Mouse (Mus musculus): ENCODE data around the gene 5031439G07Rik.
A peak's percentile ranks its signal among the peaks of the same experiment; 100 is the strongest.
"Not testable (repeated sequence)": the region's sequence is repeated elsewhere in the genome, so short reads cannot be mapped to it uniquely, and the experiment has no call there.

5031439G07Rik gene

GRCm38 (mm10) chr15:84987874-84988825, at the start of gene 5031439G07Rik:
5031439G07Rik (minus strand) TSS chr15:84988551.
- peak; percentile 93 to 94 for DNase-seq (ENCODE audit: low spot score in 2 of 2)

DNA sequence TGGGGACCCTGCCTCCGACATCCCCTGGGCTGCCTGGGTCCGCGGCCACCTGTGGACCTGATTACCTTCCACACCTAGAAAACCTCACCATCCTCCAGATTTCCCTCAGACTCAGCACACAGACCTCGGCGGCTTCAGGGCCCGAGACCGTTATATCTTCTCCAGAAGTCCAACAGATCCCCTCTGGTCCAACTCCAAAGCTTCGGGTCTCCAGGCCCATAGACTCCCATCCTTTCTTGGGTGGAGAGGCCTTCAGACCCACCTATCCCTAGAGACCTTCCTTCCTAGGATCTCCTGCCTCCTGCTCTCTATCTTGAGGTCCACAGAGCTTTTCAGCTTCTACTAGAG, 49.0 kb upstream of the 5031439G07Rik start:
- peak in 1 of 2 experiments; percentile 20 for DNase-seq (ENCODE audit: low spot score in 2 of 2)

DNA sequence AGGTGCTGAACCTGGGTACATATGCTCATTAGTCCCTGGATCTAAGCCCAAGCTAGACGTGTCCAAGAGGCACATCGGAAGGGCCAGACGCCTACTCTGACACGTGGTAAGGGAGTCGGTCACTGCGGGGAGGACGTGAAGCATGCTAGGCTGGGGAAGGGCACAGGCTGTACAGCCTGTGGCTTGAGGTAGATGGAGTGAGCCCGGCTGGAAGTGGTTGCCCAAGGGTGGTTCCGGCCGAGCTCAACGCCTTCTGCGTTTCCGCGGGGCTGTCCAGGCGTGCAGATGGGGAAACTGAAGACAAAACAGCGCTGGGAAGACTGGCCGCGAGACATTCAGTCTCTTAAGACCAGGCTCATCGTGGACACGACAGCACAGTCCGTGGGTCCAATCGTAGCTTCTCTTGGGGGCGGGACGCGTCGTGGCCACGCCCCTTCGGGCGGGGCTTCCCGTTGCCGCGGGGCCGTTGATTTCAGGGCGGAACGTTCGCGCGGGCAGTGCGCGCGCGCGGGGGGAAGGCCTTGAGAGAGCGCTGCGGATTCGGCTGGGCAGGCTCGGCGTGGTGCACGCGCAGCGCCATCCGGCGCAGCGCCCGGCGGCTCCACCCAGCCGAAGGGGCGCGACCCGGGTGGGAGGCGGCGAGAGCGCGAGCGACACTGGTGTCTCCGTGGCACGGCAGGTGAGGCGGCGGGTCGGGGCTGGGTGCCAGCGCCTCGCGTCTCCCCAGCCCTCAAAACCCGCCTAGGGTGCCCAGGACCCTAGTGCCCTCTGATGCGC, 48.4 kb upstream of the 5031439G07Rik start:
- peak; percentile 98 to 99 for DNase-seq (ENCODE audit: low spot score in 2 of 2)

GRCm38 (mm10) chr15:85033916-85034315, 45.6 kb upstream of the 5031439G07Rik start:
- not testable (repeated sequence) for DNase-seq (ENCODE audit: low spot score in 2 of 2)

- no peak for DNase-seq (ENCODE audit: low spot score in 2 of 2)
Observed at GRCm38 (mm10) chr15:85031866-85032265, 43.5 kb upstream of the 5031439G07Rik start.

DNA sequence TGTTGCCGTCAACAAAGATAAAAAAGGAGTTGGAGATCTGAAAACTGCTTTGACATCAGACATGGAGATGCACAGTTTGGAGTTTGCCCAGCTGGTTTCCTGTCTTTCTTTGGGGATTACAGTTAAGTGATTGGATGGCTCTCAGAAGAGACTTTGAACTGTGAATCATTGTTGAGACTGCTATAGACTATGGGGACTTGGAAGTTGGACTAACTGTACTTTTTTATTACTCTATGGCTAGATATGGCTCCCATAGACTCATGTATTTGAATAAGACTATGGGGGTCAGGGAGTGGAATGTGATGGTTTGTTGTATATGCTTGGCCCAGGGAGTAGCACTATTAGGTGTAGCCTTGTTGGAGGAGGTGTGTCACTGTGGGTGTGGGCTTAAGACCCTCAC, 42.3 kb upstream of the 5031439G07Rik start:
- not testable (repeated sequence) for DNase-seq (ENCODE audit: low spot score in 2 of 2)

GRCm38 (mm10) chr15:85028648-85029047, 40.3 kb upstream of the 5031439G07Rik start, which contains the start of gene Fam118a:
Fam118a (plus strand) TSS chr15:85028948.
- not testable (repeated sequence) for DNase-seq (ENCODE audit: low spot score in 2 of 2)

DNA sequence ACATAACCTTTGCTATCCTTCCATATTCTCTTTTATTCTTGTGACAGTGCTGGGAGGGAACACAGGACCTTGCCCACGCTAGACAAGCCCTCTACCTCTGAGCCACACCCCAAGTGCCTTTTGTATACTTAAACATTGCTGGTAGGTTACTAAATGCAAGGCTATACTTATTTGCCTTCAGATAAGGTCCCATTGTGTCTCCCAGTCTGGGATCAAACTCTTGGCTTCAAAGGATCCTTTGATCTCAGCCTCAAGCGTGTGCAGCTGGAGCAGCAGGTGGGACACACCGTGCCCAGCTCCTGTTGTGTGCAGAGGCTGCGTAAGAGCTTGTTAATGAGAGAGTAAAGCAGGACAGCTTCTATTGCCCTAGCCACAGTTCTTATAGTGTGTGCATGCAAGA, 39.4 kb upstream of the 5031439G07Rik start:
- no peak for DNase-seq (ENCODE audit: low spot score in 2 of 2)

GRCm38 (mm10) chr15:85026197-85026596, 37.8 kb upstream of the 5031439G07Rik start:
- no peak for DNase-seq (ENCODE audit: low spot score in 2 of 2)

DNA sequence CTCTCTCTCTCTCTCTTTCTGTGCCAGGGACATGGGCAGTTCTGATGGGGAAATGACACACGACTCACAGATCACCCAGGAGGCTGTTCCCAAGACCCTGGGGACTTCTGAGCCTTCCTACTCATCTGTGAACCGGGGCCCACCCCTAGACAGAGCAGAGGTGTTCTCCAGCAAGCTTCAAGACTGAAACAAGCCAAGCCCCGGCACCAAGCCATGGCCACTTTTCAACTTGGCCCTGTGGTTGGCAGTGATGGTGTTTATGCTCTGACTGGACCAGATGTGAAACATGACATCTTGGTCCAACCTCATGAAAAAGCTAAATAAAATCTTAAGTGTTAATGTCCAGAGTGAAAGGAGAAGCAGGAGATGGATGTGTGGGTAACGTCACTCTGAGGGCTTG, 33.9 kb upstream of the 5031439G07Rik start:
- DNase-seq (ENCODE audit: low spot score in 2 of 2), result no peak

- no peak for DNase-seq (ENCODE audit: low spot score in 2 of 2)
Observed at GRCm38 (mm10) chr15:85016951-85017664, 28.8 kb upstream of the 5031439G07Rik start, which contains the start of gene Upk3a. Upk3a (plus strand) TSS chr15:85017141.

GRCm38 (mm10) chr15:85015771-85016170, 27.4 kb upstream of the 5031439G07Rik start:
- DNase-seq (ENCODE audit: low spot score in 2 of 2), result no peak

GRCm38 (mm10) chr15:85012662-85013054, 24.3 kb upstream of the 5031439G07Rik start:
- no peak for DNase-seq (ENCODE audit: low spot score in 2 of 2)

GRCm38 (mm10) chr15:85011895-85012661, 23.7 kb upstream of the 5031439G07Rik start:
- no peak for DNase-seq (ENCODE audit: low spot score in 2 of 2)

DNA sequence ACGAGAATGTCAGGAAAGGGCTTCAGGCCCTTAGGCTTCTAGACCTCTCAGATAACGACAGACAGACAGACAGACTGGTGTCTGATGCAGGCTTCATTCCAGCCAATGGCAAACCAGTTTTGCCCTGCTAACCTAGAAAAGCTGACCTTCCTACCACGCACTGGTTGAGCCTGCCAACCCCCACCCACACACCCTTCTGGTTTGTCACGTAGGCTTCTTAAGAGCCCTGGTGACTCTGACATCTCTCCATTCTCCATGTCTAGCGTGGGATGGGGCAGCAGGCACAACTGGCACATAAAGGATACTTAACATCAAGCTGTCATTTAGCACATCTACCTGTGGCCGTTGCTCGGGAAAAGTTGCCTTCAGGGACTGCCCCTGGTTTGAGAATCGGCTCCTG, 21.3 kb upstream of the 5031439G07Rik start:
- DNase-seq (ENCODE audit: low spot score in 2 of 2), result no peak

DNA sequence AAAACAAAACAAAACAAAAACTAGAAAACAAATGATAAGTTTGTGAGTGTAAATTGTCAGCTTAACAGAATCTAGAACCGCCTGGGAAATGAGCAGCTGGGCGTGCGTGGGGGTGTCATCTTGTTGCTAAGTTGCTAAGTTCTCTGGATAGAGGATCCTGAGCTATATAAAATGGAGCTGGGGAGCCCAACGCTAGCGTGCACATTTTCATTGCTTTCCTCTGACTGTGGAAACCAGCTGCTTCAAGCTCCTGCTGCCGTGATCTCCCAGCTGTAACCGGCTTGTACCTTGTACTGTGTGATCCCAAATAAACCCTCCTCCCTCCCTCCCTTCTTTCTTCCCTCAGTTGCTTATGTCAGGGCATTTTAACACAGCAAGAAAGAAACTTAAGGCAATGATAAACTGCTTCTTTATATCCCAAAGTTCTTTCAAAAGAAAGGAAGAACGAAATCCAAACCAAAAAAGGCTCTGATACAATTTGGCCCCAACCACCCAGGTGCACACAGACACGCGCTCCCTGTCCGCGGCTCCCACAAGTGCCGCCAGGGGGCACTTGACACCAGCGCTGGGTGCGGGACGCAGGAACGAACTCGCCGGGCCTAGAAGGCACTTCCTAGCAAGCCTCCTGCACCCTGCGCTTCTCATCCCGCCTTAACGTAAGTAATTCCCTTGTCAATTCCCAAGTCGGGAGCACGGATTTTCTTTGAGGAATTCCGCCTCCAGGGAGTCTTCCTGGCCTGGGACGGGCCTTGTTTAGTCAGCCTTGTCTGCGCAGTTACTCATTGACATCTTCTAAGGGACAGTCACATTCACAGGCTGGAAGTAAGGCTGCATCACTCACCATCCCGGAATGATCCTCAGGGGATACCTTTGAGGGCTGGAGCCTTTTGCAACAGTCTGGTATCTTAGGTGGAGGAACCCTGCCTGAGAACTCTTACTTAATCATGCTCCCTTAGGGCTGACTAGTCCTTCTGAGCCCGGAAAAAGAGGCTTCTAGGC, 12.9 kb upstream of the 5031439G07Rik start:
- DNase-seq (ENCODE audit: low spot score in 2 of 2), result peak; percentile 48 to 69

DNA sequence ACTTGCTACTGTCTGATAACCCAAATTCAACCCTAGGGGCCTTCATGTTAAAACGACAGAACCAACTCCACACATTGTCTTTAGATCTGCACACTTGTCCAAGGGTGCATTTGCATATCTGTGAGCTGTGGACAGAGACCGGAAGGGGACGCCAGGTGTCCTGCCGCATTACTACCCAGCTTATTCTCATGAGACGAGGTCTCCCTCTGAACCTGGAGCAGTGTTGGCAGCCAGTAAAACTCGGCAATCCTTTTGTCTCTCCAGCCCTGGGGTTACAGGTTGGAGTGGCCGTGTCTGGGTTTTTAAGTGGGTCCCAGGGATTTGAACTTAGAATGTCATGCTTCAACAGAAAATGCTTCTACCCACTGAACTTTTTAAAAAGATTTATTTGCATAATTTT, 11.6 kb upstream of the 5031439G07Rik start:
- no peak for DNase-seq (ENCODE audit: low spot score in 2 of 2)

DNA sequence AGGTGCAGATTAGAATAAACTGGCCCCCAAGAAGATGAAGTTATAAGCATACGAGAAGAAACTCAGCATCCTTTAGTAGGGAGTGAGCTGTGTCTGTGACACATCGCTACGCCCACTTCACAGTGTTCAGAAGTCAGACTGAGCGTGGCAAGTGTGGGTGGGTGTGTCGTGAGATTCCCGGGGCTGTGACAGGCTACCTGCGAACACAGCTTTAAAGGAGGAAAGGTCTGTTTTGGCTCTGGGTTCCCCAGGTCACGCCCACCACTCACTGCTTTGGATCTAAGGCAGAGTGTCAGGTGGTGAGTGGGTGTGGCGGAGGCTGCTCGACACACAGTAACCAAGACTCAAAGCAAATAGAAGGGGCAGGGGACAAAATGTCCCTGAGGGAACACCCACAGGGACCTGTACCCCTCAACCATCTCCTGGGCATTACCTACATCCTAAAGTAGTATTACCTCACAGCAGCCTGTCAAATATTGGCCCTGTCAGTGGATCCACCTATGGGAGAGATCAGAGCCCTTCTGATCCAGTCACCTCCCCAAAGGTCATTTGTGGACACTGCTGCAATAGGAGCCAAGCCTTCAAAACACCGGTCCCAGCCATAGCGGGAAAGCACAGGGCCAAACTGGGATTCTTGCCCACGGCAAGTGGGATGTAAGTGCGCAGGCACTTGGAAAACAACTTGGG, 9.6 kb upstream of the 5031439G07Rik start:
- DNase-seq (ENCODE audit: low spot score in 2 of 2), result no peak

- DNase-seq (ENCODE audit: low spot score in 2 of 2), result peak; percentile 54
Observed at GRCm38 (mm10) chr15:84995967-84996366, 7.6 kb upstream of the 5031439G07Rik start.

All from heart, adult 9 months (tissue).